Mouse (Mus musculus) 3134 (cell line): Measurements from ENCODE around the gene Irf7.

Experiments
- DNase-seq: peaks from one replicate; pipeline ENCODE4 v3.0.0-alpha.2; 2011; ENCODE audit warnings: low spot score; ENCODE audit not compliant: insufficient read length; ENCODE audit errors: extremely low read depth

The Irf7 gene

GRCm38 (mm10) chr7:141265739-141266561 is at the start of gene Irf7:
Gene Irf7 (minus strand): TSS chr7:141266481.
- peak; percentile 67 for DNase-seq

- no peak for DNase-seq
Measured at GRCm38 (mm10) chr7:141315974-141316373, 49.7 kb upstream of the Irf7 start.

GRCm38 (mm10) chr7:141315076-141315475 is 48.8 kb upstream of the Irf7 start:
- no peak for DNase-seq

- DNase-seq, result no peak
Measured at GRCm38 (mm10) chr7:141314416-141314815, 48.1 kb upstream of the Irf7 start.

- DNase-seq, result no peak
Measured at GRCm38 (mm10) chr7:141304537-141304936, 38.3 kb upstream of the Irf7 start.

- DNase-seq, result no peak
Measured at GRCm38 (mm10) chr7:141302702-141303268, 36.5 kb upstream of the Irf7 start.

- DNase-seq, result no peak
Measured at GRCm38 (mm10) chr7:141301386-141301785, 35.1 kb upstream of the Irf7 start.

- no peak for DNase-seq
Measured at GRCm38 (mm10) chr7:141299175-141299574, 32.9 kb upstream of the Irf7 start.

GRCm38 (mm10) chr7:141297926-141298650 is 31.8 kb upstream of the Irf7 start:
- DNase-seq, result no peak

- no peak for DNase-seq
Measured at GRCm38 (mm10) chr7:141294479-141294878, 28.2 kb upstream of the Irf7 start.

- DNase-seq, result no peak
Measured at GRCm38 (mm10) chr7:141293852-141294471, 27.7 kb upstream of the Irf7 start.

GRCm38 (mm10) chr7:141292583-141293388 is 26.5 kb upstream of the Irf7 start:
- DNase-seq, result no peak

- DNase-seq, result no peak
Measured at GRCm38 (mm10) chr7:141291921-141292582, 25.8 kb upstream of the Irf7 start, which contains the start of gene Drd4. Gene Drd4 (plus strand): TSS chr7:141292006.

- DNase-seq, result no peak
Measured at GRCm38 (mm10) chr7:141288042-141288441, 21.8 kb upstream of the Irf7 start.

- DNase-seq, result no peak
Measured at GRCm38 (mm10) chr7:141282756-141283155, 16.5 kb upstream of the Irf7 start.

- DNase-seq, result no peak
Measured at GRCm38 (mm10) chr7:141281442-141281841, 15.2 kb upstream of the Irf7 start.

GRCm38 (mm10) chr7:141278766-141279590 is 12.7 kb upstream of the Irf7 start, which contains the start of gene Sct:
Gene Sct (minus strand): TSS chr7:141279133.
- no peak for DNase-seq

GRCm38 (mm10) chr7:141277701-141278678 is 11.7 kb upstream of the Irf7 start:
- no peak for DNase-seq
